Mouse (Mus musculus) midbrain, postnatal 0 days (tissue): Measurements from ENCODE around the gene Tbl3. TPM values are rescaled to one million over a fixed set of nuclear protein-coding genes. Genes with fewer than 3 reads are reported as not detected.

ENCODE experiments used
- ATAC-seq: fragments of 200-750 bp; cut with Nextera tagmentation; 2 replicates; pipeline ENCODE4 v1.8.0; 2017; ENCODE audit warnings: moderate number of reproducible peaks, mild to moderate bottlenecking, moderate TSS enrichment, moderate library complexity; ENCODE audit not compliant: low FRiP score
- DNase-seq: peaks from one replicate; pipeline ENCODE4 v3.0.0-alpha.2; 2015; ENCODE audit warnings: low spot score
- H3K27ac ChIP-seq: fragments of 300-500 bp; sonication (generic); 2 replicates; pipeline ENCODE4 v1.5.1; 2014; ENCODE audit warnings: low read depth, mild to moderate bottlenecking, low read length, mixed read lengths
- H3K27me3 ChIP-seq: fragments of 300-500 bp; sonication (generic); 2 replicates; pipeline ENCODE4 v1.6.1; 2014; ENCODE audit warnings: low read length, control low read depth, mixed read lengths; ENCODE audit not compliant: insufficient read depth
- H3K36me3 ChIP-seq: fragments of 300-500 bp; sonication (generic); 2 replicates; pipeline ENCODE4 v1.6.1; 2014; ENCODE audit warnings: low read length, control low read depth, mixed read lengths; ENCODE audit not compliant: insufficient read depth
- H3K4me1 ChIP-seq: fragments of 300-500 bp; sonication (generic); 2 replicates; pipeline ENCODE4 v1.6.1; 2014; ENCODE audit warnings: mild to moderate bottlenecking, control low read depth, antibody characterized with exemption, low read length, mixed read lengths; ENCODE audit not compliant: insufficient read depth
- H3K4me2 ChIP-seq: fragments of 300-500 bp; sonication (generic); 2 replicates; pipeline ENCODE4 v1.6.1; 2014; ENCODE audit warnings: low read depth, mild to moderate bottlenecking, low read length, mixed read lengths; ENCODE audit not compliant: poor library complexity, severe bottlenecking
- H3K4me3 ChIP-seq: fragments of 300-500 bp; sonication (generic); 2 replicates; pipeline ENCODE4 v1.5.1; 2014; ENCODE audit warnings: low read depth, mild to moderate bottlenecking, low read length, moderate library complexity
- H3K9ac ChIP-seq: fragments of 300-500 bp; sonication (generic); replicated peaks from 2 replicates; pipeline ENCODE4 v1.6.1; 2014; ENCODE audit warnings: mild to moderate bottlenecking, low read length, moderate library complexity, mixed read lengths; ENCODE audit not compliant: poor library complexity, severe bottlenecking
- H3K9me3 ChIP-seq: fragments of 300-500 bp; sonication (generic); 2 replicates; pipeline ENCODE4 v1.6.1; 2016; ENCODE audit warnings: low read length, control low read depth
- CTCF ChIP-seq: IDR thresholded peaks from 2 replicates; pipeline ENCODE4 v1.5.1; 2016; ENCODE audit warnings: antibody characterized with exemption, mild to moderate bottlenecking
- WGBS: fragments of 180-500 bp; shearing (Covaris S2); extraction: QIAGEN DNeasy Blood & Tissue Kit; methylation state at CpG from one replicate; pipeline ENCODE4 v1.1.7; 2014; 5-methylcytosine and 5-hydroxymethylcytosine counted together
- polyA plus RNA-seq: library from polyadenylated mRNA; unstranded; fragments of >200 nt; fragmentation: Nextera tagmentation; extraction: Ambion mirVana; gene quantifications from 2 replicates; pipeline ENCODE4 v1.2.1, GENCODE M21; 2015
- total RNA-seq: library from RNA; depleted of rRNA; stranded (reverse); fragments of >200 nt; gene quantifications from 2 replicates; pipeline ENCODE4 v1.2.3, GENCODE M21; 2014; rRNA removed

The Tbl3 gene
- total and polyA plus RNA-seq, 2 experiments from 2014 or later: 38.2 to 56.4 TPM

GRCm38 (mm10) chr17:24650070-24650616, 57.3 kb downstream of the Tbl3 start, which contains the start of gene Slc9a3r2:
TSS of gene Slc9a3r2 (minus strand) at chr17:24650327.
- H3K27ac ChIP-seq: peak within 1 kb of the TSS; percentile 80
- ATAC-seq: peak; percentile 57
- under 1% methylated on average over 37 of the region's 41 CpGs for WGBS

DNA sequence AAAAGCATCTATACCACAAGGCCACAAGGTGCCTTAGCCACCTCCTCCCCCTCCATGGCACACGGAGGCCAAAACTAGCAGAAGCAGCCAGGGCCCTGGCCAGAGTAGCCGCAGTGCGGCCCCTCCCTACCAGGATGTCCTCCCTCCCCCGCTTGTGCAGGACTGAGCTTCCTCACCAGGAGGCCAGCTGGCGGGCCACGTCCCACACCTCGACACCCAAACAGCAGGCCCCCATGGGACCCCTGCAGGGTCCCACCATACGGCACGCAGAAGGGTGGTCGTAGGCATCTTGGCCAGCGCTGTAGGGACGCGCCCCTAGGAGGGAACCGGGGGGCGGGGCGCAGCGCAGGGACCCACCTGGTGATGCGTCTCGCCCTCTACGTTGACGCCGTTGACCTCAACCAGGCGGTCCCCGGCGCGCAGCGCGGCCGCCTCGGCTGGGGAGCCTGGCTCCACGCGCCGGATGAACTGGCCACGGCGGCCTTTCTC, 57.8 kb downstream of the Tbl3 start:
- Histone ChIP-seq H3K36me3 (0 out of 2 replicates have a peak, but pooled peaks cover 4% of the 10 kb centered on the region), H3K9me3 (no peaks in the 10 kb centered on the region), H3K4me1 (peaks cover 9% of the 10 kb centered on the region), H3K27me3 (no peaks in the 10 kb centered on the region), H3K4me3 (peak overlapping the region; percentile 87), H3K9ac (peak overlapping the region; percentile 89), H3K27ac (peak overlapping the region; percentile 80), H3K4me2 (peak overlapping the region; percentile 94)
- under 1% methylated on average over 26 of the region's 35 CpGs for WGBS
- no peak for TF ChIP-seq CTCF
- ATAC-seq (peak; percentile 70), DNase-seq (no peak)

More at GRCm38 (mm10) chr17:24650070-24650616, 57.3 kb downstream of the Tbl3 start, which contains the start of gene Slc9a3r2:
- TF ChIP-seq CTCF: no peak
- Histone ChIP-seq H3K4me3 (peak within 1 kb of the TSS; percentile 87), H3K4me2 (peak within 1 kb of the TSS; percentile 94), H3K9ac (peak within 1 kb of the TSS; percentile 89), H3K27me3 (no peaks in the 10 kb centered on the region), H3K9me3 (no peaks in the 10 kb centered on the region), H3K4me1 (peaks cover 9% of the 10 kb centered on the region), H3K36me3 (no peaks in the 10 kb centered on the region)
- DNase-seq: peak; percentile 49

DNA sequence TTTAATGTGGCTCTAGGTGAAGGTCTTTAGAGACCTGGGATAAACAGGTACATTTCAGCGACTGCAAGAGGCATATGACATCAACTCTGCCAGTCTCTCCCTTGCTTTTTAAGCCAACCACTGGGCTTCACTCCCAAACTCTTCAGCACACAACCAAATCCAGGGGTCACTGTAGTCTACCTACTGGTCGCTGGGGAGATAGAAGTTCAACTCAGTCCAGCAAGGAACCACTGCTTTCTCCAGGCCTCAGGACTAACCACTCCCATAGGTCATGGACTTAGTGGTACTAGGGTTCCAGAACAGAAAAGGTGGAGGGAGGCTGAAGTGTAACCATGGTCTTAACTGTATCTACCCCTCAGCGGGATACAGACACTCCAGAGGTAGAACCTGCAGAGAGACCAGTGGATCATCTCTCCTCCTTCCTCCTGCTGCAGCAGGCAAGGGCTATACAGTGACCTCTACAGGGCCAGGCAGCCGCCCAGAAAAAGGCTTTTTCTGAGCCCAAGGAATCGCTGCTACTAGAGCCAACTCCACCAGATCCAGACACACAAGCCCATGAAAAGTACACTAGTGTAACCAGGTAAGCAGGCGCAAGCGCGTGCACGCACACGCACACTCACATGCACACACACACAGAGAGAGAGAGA, 58.6 kb downstream of the Tbl3 start:
- peak overlapping the region; percentile 94 for H3K4me2 ChIP-seq
- 0 out of 2 replicates have a peak, but pooled peaks cover 4% of the 10 kb centered on the region for H3K36me3 ChIP-seq
- H3K4me3 ChIP-seq: peak overlapping the region; percentile 87
- TF ChIP-seq CTCF: peak; percentile 35
- H3K9ac ChIP-seq: 0 out of 2 replicates have a peak overlapping the region, but pooled peaks have one; percentile 89
- no peak for ATAC-seq
- no peaks in the 10 kb centered on the region for H3K9me3 ChIP-seq
- peaks cover 9% of the 10 kb centered on the region for H3K4me1 ChIP-seq
- WGBS: 66% methylated on average over 10 of the region's 10 CpGs
- DNase-seq: no peak
- H3K27ac ChIP-seq: peak overlapping the region; percentile 80; the same call in 1 of the 2 replicates
- no peaks in the 10 kb centered on the region for H3K27me3 ChIP-seq

Other genes with a start within 250 kb of the Tbl3 start
Only the 30 nearest of the 32 such genes appear.
- 0.57 TPM in 1 of 2 replicates, not detected in the other for gene Bricd5, start 233.8 kb downstream of the Tbl3 start, total RNA-seq
- gene Bricd5, start 233.8 kb downstream of the Tbl3 start, polyA plus RNA-seq: 0.83 and 0.95 TPM in 2 replicates
- 51.8 and 60.8 TPM in 2 replicates for gene Mlst8, start 228.6 kb downstream of the Tbl3 start, total RNA-seq
- gene Mlst8, start 228.6 kb downstream of the Tbl3 start, polyA plus RNA-seq: 28.4 and 29.5 TPM in 2 replicates
- 151 and 153 TPM in 2 replicates for gene Caskin1, start 219.1 kb downstream of the Tbl3 start, total RNA-seq
- 43.9 and 47.5 TPM in 2 replicates for gene Caskin1, start 219.1 kb downstream of the Tbl3 start, polyA plus RNA-seq
- 175 and 179 TPM in 2 replicates for gene Traf7, start 179.7 kb downstream of the Tbl3 start, total RNA-seq
- 71.4 and 73.6 TPM in 2 replicates for gene Traf7, start 179.7 kb downstream of the Tbl3 start, polyA plus RNA-seq
- 4.4 and 7.6 TPM in 2 replicates for gene Rab26, start 173.4 kb downstream of the Tbl3 start, total RNA-seq
- 15.5 and 17.7 TPM in 2 replicates for gene Rab26, start 173.4 kb downstream of the Tbl3 start, polyA plus RNA-seq
- gene Pkd1, start 157.8 kb downstream of the Tbl3 start, total RNA-seq: 73.6 and 84.3 TPM in 2 replicates
- 13.6 and 14.5 TPM in 2 replicates for gene Pkd1, start 157.8 kb downstream of the Tbl3 start, polyA plus RNA-seq
- 106 and 114 TPM in 2 replicates for gene Tsc2, start 75.0 kb downstream of the Tbl3 start, total RNA-seq
- 56.6 and 61.7 TPM in 2 replicates for gene Tsc2, start 75.0 kb downstream of the Tbl3 start, polyA plus RNA-seq
- gene Nthl1, start 75.0 kb downstream of the Tbl3 start, total RNA-seq: 4.5 and 6.2 TPM in 2 replicates
- gene Nthl1, start 75.0 kb downstream of the Tbl3 start, polyA plus RNA-seq: 6.0 and 7.2 TPM in 2 replicates
- 61.7 and 62.8 TPM in 2 replicates for gene Slc9a3r2, start 57.3 kb downstream of the Tbl3 start, total RNA-seq
- 52.1 and 52.7 TPM in 2 replicates for gene Slc9a3r2, start 57.3 kb downstream of the Tbl3 start, polyA plus RNA-seq
- not detected in 2 replicates for gene Npw, start 49.2 kb downstream of the Tbl3 start, total RNA-seq
- 0.59 and 0.86 TPM in 2 replicates for gene Npw, start 49.2 kb downstream of the Tbl3 start, polyA plus RNA-seq
- gene Zfp598, start 38.0 kb downstream of the Tbl3 start, total RNA-seq: 36.4 and 40.0 TPM in 2 replicates
- 15.7 and 16.4 TPM in 2 replicates for gene Zfp598, start 38.0 kb downstream of the Tbl3 start, polyA plus RNA-seq
- gene Syngr3, start 17.7 kb downstream of the Tbl3 start, total RNA-seq: 330 and 376 TPM in 2 replicates
- gene Syngr3, start 17.7 kb downstream of the Tbl3 start, polyA plus RNA-seq: 334 and 375 TPM in 2 replicates
- 28.0 and 44.3 TPM in 2 replicates for gene Gfer, start 11.5 kb downstream of the Tbl3 start, total RNA-seq
- gene Gfer, start 11.5 kb downstream of the Tbl3 start, polyA plus RNA-seq: 36.7 and 39.4 TPM in 2 replicates
- gene Noxo1, start 11.4 kb downstream of the Tbl3 start, total RNA-seq: 7.2 and 11.1 TPM in 2 replicates
- gene Noxo1, start 11.4 kb downstream of the Tbl3 start, polyA plus RNA-seq: 1.9 and 2.1 TPM in 2 replicates
- gene Rnf151, start 10.4 kb upstream of the Tbl3 start, total RNA-seq: not detected in 2 replicates
- gene Rnf151, start 10.4 kb upstream of the Tbl3 start, polyA plus RNA-seq: not detected in 2 replicates
- 2,209 and 2,389 TPM in 2 replicates for gene Rps2, start 10.5 kb upstream of the Tbl3 start, total RNA-seq
- gene Rps2, start 10.5 kb upstream of the Tbl3 start, polyA plus RNA-seq: 749 and 802 TPM in 2 replicates
- gene Ndufb10, start 16.8 kb upstream of the Tbl3 start, total RNA-seq: 150 and 170 TPM in 2 replicates
- 344 and 349 TPM in 2 replicates for gene Ndufb10, start 16.8 kb upstream of the Tbl3 start, polyA plus RNA-seq
- not detected in 2 replicates for gene Rpl3l, start 20.2 kb upstream of the Tbl3 start, total RNA-seq
- 0.21 and 0.37 TPM in 2 replicates for gene Rpl3l, start 20.2 kb upstream of the Tbl3 start, polyA plus RNA-seq
- gene Msrb1, start 29.0 kb upstream of the Tbl3 start, total RNA-seq: 9.6 and 14.1 TPM in 2 replicates
- gene Msrb1, start 29.0 kb upstream of the Tbl3 start, polyA plus RNA-seq: 20.6 and 22.6 TPM in 2 replicates
- 0.49 TPM in 1 of 2 replicates, not detected in the other for gene Hs3st6, start 45.3 kb upstream of the Tbl3 start, total RNA-seq
- 0.22 and 0.50 TPM in 2 replicates for gene Hs3st6, start 45.3 kb upstream of the Tbl3 start, polyA plus RNA-seq
- gene Meiob, start 96.6 kb upstream of the Tbl3 start, total RNA-seq: not detected in 2 replicates
- 0.12 TPM in 1 of 2 replicates, not detected in the other for gene Meiob, start 96.6 kb upstream of the Tbl3 start, polyA plus RNA-seq
- 73.6 and 119 TPM in 2 replicates for gene Hagh, start 132.5 kb upstream of the Tbl3 start, total RNA-seq
- 74.0 and 79.5 TPM in 2 replicates for gene Hagh, start 132.5 kb upstream of the Tbl3 start, polyA plus RNA-seq
- 11.7 and 14.0 TPM in 2 replicates for gene Fahd1, start 142.7 kb upstream of the Tbl3 start, total RNA-seq
- gene Fahd1, start 142.7 kb upstream of the Tbl3 start, polyA plus RNA-seq: 18.2 and 20.8 TPM in 2 replicates
- gene Igfals, start 158.3 kb upstream of the Tbl3 start, total RNA-seq: 0.28 TPM in 1 of 2 replicates, not detected in the other
- gene Igfals, start 158.3 kb upstream of the Tbl3 start, polyA plus RNA-seq: 0.31 TPM in 1 of 2 replicates, not detected in the other
- 39.6 and 60.2 TPM in 2 replicates for gene Nubp2, start 178.7 kb upstream of the Tbl3 start, total RNA-seq
- gene Nubp2, start 178.7 kb upstream of the Tbl3 start, polyA plus RNA-seq: 55.8 and 63.9 TPM in 2 replicates
- 87.5 and 105 TPM in 2 replicates for gene Spsb3, start 179.0 kb upstream of the Tbl3 start, total RNA-seq
- 100 and 110 TPM in 2 replicates for gene Spsb3, start 179.0 kb upstream of the Tbl3 start, polyA plus RNA-seq
- gene Eme2, start 187.4 kb upstream of the Tbl3 start, total RNA-seq: 29.7 and 31.7 TPM in 2 replicates
- gene Eme2, start 187.4 kb upstream of the Tbl3 start, polyA plus RNA-seq: 20.2 and 22.5 TPM in 2 replicates
- 43.8 and 46.1 TPM in 2 replicates for gene Mrps34, start 187.5 kb upstream of the Tbl3 start, total RNA-seq
- 128 and 131 TPM in 2 replicates for gene Mrps34, start 187.5 kb upstream of the Tbl3 start, polyA plus RNA-seq
- gene Nme3, start 188.8 kb upstream of the Tbl3 start, total RNA-seq: 54.4 and 65.3 TPM in 2 replicates
- 98.3 and 105 TPM in 2 replicates for gene Nme3, start 188.8 kb upstream of the Tbl3 start, polyA plus RNA-seq
- gene Mapk8ip3, start 229.3 kb upstream of the Tbl3 start, total RNA-seq: 153 and 168 TPM in 2 replicates
- gene Mapk8ip3, start 229.3 kb upstream of the Tbl3 start, polyA plus RNA-seq: 70.5 and 72.5 TPM in 2 replicates